Mouse (Mus musculus): Measurements from ENCODE around the gene Znrf1.

Gene Znrf1

DNA sequence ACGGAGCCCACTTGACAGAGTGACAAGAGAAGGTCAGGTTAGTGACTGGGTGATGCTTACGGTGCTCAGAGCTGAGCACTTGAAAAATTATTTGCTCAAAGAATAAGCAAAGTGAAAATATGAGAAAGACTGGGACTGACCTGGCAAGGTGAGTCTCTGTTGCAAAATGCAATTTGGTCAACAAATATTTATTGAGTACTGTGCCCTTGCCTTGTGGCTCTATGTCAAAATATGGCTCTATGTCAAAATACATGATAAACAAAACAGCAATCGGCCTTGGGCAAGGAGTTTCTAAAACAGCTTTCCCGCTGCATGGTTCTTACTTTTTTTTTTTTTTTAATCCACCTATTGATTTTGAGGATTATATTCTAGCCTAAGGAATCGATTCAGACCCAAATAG lies 406 bp upstream of the Znrf1 start:
- DNase-seq: no peak

DNA sequence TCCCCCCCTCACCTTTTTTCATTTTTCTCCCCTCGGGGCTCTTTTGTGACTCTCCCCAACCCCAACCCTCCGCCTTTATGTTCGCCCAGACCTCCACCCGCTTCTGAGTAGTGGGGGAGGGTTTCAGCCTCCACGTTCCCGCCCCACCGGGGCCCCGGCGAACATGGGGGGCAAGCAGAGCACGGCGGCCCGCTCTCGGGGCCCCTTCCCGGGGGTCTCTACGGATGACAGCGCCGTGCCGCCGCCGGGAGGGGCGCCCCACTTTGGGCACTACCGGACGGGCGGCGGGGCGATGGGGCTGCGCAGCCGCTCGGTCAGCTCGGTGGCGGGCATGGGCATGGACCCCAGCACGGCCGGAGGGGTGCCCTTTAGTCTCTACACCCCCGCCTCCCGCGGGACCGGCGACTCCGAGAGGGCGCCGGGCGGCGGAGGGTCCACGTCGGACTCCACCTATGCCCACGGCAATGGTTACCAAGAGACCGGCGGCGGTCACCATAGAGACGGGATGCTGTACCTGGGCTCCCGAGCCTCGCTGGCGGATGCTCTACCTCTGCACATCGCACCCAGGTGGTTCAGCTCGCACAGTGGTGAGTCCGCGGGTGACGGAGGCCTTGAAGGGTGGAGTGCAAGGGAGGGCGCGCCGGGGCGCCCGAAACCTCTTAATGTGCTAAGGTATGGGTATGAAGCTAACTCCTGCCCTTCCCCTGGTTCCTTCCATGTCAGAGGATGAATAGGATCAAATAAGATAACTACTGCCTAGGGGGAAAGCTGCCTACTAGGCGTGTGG lies 1.3 kb downstream of the Znrf1 start:
- peak; percentile 27 for DNase-seq

DNA sequence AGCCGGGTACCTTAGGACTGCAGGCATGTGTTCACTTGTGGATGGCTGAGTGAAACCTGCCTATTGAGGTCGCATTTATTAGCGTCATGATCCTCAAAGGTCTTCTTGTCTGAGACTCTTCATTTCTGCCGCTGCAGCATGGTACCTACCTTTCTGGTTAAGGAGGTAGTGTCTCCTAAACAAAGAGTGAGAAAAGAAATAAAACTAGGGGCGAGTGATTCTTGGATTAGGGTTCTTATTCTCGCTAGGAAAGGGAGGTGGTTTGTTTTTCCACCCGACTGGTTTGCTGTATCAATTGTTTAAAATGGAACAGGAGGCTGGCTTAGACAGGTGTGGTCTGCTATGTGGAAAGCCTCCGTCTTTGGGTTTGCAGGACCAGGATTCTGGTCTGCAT lies 1.9 kb downstream of the Znrf1 start:
- no peak for DNase-seq

DNA sequence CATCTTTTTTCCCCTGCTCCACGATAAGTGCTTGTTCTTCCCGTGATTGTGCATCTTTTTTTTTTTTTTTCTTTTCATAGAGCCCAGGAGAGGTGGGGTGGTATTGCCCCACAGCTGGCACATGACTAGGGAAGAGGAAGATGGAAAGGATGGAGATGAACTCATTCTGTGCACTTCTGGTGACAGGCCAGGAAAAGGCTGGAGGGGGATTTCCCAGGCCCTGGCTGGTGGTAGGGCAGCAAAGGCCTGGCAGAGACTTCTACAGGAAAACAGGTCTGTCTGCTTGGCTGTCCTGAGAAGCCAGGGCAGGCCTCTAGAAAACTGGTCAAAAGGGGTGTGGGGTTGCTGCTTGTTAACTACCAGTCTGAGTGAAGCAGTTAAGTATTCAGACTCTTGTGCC lies 2.3 kb downstream of the Znrf1 start:
- DNase-seq: peak; percentile 49

DNA sequence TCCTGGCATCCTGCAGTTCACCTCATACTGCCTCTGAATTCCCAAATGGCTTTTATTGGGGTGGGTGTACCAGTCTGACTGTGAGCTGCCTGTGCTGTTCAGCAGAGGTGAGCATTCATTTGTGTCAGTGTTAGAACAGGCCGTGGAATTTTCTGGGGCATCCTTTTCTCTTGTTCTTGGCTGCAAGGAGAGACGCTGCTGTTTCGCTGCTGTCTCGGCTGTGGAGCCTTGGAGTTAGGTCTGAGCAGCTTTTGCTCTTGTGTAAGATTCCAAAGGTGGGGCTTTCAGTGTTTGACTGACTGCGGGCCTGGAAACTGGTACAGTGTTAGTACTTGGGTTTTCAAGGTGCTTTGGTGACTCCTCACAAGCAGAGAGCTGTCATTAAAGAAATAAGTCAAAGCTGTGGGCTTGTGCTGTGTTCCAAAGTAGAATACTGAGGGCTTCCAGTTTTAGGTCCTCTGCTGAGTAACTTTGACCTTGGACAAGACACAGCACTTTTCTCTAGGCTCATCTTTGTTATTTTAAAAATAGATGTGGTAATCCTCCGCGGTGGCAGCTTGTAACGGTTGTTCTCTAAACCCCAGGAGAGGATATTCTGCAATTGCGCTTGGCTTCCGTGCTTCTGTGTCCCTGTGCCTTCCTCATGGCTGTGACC lies 3.7 kb downstream of the Znrf1 start:
- no peak for DNase-seq

DNA sequence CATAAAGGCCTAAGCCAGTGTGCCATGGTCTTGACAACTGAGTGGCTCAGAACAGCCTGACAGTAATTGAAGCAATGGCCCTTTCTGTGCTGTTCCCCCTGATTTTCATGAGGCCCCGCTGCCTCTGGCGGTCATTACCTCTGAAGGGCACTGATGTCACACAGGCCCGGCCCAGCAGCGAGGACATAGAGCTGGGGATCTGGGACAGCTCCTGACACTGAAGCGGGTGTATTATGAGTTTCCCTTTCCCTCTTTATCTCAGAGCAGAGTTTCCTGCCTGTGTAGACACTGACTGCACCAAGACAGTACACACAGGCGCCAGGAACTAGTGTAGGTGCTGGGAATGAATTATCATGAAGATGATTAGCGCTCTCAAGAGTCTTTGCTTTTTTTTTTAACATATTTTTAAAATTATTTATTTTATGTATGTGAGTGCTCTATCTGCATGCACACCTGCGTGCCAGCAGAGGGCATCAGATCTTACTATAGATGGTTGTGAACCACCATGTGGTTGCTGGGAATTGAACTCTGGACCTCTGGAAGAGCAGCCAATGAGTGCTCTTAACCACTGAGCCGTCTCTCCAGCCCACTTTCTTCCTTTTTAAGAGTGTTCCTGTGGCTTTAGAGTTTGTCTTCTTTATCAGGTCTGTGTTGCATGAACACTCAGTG lies 7.9 kb downstream of the Znrf1 start:
- DNase-seq: no peak

DNA sequence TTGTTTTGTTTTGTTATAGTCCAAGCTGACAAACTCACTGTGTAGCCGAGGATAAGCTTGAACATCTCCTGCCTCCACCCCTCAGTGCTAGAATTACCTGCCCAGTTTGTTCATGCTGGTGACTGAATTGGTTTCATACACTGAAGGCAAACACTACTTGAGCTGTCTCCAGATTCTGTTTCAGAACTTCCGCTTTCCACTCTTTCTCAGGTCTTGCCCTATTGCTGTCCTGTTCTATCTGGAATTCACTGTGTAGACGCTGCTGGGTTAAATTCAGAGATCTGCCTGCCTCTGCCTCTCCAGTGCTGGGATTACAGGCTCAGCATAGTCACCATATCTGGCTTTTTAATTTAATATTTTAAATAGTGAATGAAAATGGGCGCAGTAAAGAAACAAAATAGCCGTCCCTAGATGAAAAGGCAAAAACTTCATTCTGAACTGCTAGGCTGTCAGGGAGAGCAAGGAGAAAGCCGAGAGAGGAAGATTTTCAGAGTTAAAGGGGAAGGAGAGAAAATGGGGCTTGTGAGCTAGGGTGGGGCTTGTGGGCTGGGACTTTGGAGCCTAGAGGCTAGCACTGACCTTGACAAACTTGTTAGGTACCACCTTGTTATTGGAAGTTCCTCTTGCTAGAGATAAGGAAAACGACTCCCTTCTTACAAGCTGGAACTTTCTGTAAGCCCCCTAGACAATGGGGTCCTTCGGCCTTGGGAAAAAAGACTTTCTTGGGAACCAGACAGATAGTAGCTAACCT lies 9.7 kb downstream of the Znrf1 start:
- DNase-seq: no peak

DNA sequence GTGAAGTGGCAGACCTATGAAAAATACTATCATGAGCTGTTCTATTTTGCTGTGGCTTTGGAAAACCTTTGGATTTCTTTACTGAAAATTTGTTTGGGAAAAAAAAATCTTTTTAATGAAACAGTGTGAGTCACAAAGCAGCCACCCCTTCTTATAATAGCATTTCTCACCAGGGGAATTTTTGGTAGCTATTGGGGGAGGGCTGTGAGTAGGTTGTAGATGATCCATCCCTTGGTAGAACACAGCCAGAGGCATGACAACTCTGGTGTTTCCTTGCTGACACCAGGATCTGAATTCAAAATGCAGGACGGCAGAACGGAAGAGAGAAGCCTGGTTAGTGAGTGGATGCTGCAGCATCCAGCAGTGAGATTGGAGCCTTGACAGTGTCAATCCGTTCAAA lies 11.2 kb downstream of the Znrf1 start:
- DNase-seq: no peak

DNA sequence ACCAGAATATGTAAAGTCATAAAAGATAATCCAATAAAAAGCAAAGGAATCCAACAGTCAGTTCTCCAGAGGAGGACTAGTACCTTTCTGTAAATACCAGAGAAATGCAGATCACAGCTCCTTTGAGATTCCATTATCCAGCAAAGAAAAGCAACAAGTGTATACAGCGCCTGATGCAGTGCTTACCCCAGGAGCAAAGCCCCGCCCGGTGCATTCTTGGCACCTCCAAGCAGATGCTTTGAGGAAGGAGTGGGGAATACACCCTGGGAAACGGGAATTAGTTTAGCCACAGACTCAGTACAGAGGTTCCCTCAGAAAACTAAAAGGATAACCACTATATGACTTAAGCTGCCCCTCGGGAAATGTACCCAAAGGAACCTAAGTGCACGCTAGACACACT lies 12.3 kb downstream of the Znrf1 start:
- DNase-seq: no peak

DNA sequence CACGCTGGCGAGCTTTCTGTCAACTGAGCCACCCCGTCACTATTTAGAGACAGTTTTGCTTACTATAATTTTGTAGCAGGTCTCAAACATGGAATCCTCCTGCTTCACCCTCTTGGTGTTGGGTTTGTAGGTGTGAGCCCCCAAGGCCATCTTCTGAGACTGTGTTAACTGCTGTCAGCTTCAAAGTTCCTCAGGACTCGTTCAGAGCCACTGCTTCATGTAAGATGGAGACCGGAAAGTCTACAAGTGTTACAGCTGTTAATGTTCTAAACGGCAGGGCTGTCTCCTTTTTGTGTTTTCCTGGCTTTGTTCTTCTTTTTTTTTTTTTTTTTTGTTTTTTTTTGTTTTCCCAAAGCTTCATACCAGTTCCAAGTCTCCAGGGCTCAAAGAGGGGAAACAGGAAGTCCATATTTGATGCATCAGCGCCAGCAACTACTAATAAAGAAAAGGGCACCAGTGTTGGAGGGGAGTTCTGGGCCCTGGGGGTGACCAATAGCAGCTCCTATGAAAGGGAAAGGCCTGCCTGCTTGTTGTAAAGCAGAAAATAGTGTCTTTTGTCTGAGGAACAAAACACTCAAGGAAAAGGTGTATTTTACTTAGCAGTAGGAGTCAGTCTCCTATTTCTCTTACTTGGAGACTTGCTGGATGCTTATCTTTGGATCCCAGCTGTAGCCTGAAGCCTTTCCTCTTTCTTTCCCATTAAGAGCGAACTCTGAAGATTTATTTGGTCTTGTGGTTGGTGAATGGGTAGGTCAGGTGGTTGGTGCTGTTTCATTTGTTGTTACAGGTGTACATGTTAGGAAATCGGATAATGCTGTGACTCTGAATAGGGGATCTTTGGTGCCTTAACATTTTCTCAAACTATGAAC lies 14.3 kb downstream of the Znrf1 start:
- peak; percentile 40 for DNase-seq

DNA sequence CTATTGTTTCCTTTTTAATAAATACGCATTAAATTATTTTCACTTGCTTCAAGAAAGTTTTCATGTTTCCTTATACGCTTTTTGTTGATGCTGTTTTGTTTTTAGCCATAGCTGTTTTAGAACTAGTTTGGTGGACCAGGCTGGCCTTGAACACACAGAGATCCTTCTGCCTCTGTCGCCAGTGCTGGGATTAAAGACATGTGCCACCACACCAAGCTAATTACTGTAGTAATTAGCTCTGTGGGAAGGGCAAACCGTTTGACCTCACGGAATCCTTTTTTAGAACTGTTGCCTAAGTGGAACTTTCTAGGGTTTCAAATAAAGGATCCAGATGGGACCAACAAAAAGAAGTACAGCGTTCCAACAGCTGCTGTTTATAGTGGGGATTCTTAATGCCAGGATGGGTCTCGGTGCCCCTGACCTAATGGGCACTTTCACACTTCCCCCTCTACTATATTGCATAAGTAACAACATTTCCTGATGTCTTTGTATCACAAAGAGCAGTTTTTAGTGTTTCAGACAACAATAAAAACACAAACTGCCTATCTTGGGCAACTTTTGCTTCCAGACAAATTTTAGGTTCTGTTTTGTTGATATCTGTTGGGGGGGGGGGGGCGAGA lies 15.7 kb downstream of the Znrf1 start:
- DNase-seq: no peak

DNA sequence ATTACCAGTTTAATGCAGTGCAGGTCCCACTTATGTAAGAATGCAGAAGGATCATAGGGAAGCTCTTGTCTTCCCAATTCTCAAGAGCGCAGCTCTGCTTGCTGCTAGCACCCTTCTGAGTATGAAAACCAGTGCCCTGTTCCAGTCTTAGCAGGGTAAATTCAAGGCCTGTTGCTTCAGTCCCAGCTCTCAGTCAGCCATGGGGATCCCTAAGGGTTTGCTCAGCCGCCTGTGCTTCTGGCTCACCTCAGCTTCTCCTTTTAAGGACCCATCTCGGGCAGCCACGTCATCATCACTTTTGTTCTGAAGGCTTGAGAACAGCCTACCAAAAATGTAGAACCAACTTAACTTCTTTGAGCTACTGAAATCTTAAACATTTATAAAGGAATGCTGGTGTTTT lies 25.9 kb downstream of the Znrf1 start:
- no peak for DNase-seq

DNA sequence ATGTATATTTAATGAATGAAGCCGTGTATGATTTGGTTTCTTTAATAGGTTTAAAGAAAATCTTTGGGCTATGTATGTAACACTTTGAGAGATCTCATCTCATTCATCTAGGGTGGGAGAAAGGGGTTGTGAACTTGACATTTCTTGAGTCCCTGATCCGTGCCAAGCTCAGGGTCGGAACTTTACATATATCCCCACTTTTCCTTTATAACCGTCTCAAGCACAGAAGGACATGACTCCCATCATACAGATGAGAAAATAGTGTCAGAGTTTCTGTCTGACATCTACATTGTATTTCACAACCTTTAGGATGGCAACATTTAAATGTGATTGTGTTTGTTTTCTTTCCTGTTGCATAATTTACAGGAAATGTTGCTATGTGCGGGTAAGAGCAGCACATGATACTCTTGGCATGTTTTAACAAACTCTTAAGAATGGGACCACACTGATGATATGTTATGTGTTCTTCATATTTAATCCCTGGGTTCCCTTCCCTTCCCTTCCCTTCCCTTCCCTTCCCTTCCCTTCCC lies 26.4 kb downstream of the Znrf1 start:
- DNase-seq: no peak

DNA sequence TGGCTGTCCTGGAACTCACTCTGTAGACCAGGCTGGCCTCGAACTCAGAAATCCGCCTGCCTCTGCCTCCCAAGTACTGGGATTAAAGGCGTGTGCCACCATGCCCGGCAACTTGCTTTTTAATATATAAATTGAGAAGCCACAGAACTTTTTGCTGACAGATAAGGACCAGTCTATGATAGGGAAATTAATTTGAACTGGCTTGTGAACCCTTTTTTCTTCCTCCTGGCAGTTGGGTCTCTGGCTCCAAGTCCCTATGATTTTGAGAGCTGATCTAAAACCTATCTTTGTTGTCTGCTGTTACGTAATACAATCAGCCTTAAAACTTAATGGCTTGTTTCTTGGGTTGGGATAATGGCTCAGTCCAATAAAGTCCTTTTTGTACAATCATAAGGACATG lies 27.2 kb downstream of the Znrf1 start:
- DNase-seq: no peak

DNA sequence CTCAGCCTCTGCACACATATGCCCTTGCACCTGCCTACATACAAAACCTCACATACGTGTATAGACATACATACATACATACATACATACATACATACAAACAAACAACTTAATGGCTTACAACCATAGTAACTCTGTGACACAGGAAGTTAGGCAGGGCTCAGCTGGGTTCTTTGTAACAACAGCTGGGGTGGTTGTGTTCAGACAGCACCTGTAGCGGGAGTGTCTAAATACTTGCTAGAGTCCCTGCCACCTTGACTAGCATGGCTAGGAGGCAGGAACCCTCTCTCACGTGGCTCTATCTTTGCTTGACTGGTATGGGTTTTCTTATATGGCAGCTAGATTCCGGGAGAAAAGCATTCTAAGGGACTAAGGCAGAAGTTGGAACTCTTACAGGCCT lies 27.8 kb downstream of the Znrf1 start:
- no peak for DNase-seq

DNA sequence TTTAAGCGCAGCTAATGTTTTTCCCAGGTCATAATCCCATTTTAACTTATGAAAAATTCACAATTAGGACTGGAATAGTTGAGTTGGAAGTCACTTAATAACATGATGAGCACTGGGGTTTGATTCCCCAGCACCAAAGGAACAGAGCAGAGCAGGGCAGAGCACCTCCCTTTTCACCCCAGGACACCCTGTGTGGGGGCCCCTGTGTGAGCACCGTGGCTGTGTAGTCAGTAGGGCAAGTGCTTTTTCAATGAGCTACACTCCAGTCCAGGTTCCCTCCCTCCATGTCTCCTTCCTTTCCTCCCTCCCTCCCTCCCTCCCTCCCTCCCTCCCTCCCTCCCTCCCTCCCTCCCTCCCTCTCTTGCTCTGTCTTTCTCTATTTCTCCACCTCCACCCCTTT lies 28.2 kb downstream of the Znrf1 start:
- no peak for DNase-seq

DNA sequence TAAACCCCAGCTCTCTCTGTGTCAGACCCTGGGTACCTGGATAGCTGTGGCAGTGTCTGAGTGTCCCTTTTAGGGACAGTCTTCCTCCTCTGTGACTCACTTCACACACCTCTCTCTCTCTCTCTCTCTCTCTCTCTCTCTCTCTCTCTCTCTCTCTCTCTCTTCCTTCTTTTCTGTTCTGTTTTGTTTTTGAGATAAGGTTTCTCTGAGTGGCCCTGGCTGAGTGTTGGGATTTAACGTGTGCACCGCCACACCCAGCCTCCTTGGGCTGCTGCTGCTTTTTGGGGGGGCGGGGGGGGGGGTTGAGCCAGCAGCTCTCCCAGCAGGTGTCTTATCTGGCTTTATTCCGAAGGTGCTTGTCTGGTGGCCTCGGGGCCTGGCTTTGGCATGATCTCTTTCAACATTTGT lies 29.9 kb downstream of the Znrf1 start:
- DNase-seq: no peak

DNA sequence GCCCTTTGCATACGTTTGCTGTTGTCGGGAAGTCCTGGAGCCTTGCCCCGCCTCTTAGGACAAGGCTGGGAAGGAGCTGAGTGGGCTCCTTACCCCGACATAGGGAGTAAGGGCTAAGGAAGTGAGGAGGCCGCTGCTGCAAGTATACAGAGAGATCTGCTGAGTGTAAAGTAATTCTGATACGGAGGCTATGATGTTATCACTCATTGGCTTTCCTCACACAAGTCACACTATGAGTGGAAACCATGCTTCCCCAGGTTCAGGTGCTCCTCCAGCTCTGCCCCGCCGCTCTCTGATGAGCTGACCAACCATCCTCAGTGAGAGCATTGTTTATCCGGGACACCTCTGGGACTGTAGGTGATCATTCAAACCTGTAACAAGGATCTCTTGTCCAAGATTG lies 30.4 kb downstream of the Znrf1 start:
- DNase-seq: no peak

DNA sequence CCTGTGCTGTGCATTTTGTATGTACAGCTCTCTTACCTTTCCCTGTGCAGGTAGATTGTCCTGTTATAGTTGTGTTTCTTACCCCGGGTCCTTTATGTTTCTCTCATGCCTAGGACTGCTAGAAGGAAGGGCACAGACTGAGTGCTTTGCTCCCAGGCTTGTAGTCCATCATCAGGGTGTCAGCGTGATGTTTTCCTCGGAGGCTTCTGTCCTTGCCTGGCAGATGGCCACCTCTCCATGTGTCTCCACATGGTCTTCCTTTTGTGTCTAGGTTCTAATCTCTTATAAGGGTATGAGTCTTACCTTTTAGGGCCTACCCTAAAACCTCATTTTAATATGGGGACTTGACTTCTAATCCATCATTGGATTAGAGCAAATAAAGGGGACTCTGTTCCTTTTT lies 31.7 kb downstream of the Znrf1 start:
- no peak for DNase-seq

DNA sequence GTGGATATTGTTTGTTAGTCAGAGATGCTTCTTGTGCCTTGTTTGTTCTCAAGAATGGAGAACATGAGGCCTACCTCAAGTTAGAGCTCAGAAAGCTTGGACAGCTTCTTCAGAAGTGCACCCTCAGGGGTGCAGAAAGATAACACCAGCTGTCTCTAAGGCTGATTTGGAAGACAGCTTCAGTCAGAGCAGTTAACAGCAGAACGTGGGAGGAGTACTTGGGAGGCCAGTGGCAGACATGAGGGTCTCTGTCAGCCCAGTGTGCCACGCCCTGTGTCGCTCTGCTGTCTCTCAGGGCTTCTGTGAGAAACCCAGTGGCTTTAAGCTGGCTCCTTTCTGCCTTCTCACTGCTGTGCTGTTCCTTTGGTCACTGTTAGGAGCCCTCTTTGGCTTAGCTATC lies 32.1 kb downstream of the Znrf1 start:
- DNase-seq: no peak

DNA sequence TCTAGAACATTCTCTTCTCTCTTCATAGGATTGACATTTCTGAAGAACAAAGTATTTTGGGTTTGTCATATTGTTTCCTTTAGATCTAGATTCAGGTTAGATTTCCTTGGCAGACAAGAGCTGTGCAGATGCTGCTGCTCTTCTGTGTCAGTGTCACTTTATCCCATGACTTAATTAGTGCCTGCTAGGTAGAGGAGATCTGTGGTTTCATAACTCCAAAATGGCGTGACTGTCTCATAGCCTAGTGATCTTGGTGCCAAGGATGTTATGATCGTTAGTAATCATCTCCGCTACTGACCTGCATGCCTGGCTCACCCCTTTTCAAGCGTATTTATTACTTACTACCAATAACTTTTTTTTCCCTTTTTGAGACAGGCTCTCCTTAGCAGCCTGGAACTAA lies 34.0 kb downstream of the Znrf1 start:
- DNase-seq: no peak

DNA sequence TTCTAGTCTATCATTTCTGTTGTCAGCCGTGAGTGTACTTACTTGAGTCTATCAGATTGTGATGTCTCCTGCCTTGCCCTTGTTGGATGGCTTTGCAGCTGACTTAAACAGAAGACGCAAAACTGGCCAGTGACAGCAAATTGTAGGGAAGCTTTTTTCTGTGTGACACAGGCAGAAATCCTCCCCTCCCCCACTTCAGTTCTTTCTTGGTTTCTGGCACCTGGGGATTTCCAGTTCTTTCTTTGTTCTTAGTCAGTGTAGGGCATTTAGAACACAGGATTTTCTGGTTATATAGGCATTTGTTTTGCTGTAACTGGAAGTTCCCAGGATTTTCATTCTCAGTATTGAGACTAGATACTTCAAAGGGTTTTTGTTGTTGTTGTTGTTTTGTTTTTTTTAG lies 34.5 kb downstream of the Znrf1 start:
- DNase-seq: no peak
